Mouse (Mus musculus): ENCODE measurements around the gene Dhx40. TPM values are rescaled to one million over a fixed set of nuclear protein-coding genes. Genes with fewer than 3 reads are reported as not detected.

Dhx40 gene
- polyA plus RNA-seq, 1 experiment, result 5.2 TPM

DNA sequence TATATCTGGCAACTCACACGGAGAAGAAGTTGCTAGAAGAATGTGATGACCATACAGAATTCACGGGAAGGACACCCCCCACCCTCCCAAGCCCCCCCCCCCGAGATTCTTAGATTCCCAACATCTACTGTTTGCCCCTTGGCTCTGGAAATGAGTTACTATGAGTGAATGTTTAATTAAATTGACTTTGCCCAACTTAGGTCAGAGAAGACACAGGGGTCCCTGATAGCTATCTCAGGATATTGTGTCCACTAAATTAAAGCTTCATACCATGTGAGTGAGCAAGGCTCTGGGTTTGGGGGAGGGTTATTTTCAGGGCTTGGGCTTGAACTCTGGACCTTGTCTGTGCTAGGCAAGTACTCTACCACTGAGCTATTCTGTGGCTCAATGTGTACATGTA lies 25.6 kb upstream of the Dhx40 start:
- TF ChIP-seq GATA1 (IDR thresholded peaks at IDR 0.05; ENCODE audit: low read length), result no peak

DNA sequence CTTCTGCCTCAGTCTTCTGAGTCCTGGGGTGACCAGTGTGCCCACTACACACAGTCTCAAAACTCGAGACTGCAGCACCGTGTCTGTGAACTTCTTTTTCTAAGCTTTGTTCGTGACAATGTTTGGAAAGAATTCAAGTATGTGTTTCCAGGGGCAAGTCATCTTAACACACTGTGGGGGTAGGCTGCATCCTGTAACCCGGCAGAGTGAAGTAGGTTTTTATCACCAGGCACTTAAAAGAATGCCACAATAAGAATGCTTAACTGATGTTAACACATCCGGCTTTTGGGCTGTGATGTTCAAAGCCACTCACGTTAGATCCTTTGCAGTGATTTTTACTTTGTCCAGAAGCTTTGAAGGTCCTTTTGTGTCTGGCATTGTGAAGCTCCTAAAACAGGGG lies 20.9 kb upstream of the Dhx40 start:
- no peak for TF ChIP-seq GATA1 (IDR thresholded peaks at IDR 0.05; ENCODE audit: low read length)

DNA sequence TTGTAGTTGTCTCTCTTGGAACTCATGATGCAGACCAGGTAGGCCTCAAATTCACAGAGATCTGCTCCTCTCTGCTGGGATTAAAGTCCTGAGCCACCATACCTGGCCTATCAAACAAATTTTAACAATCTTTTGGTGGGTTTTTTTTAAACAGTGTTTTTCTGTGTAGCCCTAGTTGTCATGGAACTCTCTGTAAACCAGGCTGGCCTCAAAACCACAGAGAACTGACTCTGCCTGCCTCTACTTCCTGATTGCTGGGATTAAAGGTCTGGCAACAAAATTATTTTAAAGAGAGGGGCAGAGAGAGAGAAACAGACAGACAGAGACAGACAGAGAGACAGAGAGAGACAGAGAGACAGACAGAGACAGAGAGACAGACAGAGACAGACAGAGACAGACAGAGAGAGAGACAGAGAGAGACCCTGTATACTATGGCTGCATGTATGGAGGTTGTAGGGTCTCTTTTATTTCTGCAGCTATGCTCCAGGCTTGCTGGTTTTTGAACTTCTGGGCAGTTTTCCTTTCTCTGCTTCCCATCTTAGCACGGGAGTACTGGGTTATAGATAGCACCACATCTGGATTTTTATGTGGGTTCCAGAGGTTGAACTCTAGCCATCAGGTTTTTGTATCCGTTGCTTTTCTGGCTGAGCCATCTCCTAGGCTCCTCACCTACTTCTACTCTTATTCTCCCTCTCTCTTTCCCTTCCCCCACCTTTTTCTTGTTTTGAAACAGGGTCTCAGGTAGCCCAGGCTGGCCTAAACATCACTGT lies 20.1 kb upstream of the Dhx40 start:
- no peak for TF ChIP-seq GATA1 (IDR thresholded peaks at IDR 0.05; ENCODE audit: low read length)

DNA sequence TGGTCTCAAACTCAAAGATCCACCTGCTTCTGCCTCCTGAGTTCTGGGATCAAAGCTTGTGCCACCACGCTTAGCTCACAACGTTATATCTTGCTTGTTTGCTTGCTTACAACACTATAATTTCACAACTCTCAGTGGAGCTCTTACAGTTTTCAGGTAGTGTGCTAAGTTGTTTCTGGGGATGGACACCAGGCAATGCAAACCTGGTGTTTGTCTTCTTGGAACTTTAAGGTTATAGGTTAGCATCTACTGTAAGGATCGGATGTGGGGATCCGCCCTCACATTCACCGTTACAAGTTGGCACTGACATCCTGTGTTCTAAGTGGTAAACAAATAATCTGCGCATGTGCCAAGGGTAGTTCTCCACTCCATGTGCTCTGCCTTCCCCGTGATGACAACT lies 16.9 kb upstream of the Dhx40 start:
- no peak for TF ChIP-seq GATA1 (IDR thresholded peaks at IDR 0.05; ENCODE audit: low read length)

DNA sequence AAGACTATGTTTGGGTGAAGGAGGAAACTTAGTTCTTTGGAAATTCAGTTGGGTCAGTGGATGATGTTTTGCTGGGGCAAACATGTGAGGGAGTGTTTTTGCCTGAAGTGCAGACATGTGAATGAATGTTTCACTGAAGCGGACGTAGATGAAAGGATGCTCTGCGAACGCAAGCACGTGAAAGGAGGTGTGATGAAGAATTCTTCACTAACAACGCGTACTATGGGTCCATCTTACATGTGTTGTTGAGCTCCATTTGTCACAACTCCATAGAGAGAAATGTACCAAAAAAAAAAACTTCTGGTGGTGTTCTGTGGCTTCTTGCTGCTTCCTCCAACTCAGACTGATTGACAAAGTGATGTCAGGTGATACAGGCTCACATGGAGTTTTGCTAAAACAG lies 15.0 kb upstream of the Dhx40 start:
- TF ChIP-seq GATA1 (IDR thresholded peaks at IDR 0.05; ENCODE audit: low read length), result no peak

DNA sequence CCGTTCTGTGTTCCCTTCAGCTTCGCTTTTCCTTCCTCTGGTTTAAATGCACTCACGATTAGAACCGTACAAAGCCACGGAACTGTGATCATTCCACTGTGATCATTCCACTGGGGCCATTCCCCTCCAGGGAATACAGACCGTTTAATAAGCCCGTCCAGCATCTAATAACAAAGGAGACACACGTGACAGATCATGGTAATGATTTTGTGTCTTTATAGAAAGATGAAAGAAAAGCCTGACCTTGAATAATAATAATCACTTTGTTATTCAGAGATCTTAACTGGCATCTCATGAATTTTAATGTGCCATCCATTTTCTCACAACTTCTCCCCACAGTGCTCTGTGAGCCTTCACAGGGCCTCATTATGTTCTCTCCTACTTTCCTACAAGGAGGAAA lies 12.0 kb upstream of the Dhx40 start:
- no peak for TF ChIP-seq GATA1 (IDR thresholded peaks at IDR 0.05; ENCODE audit: low read length)

DNA sequence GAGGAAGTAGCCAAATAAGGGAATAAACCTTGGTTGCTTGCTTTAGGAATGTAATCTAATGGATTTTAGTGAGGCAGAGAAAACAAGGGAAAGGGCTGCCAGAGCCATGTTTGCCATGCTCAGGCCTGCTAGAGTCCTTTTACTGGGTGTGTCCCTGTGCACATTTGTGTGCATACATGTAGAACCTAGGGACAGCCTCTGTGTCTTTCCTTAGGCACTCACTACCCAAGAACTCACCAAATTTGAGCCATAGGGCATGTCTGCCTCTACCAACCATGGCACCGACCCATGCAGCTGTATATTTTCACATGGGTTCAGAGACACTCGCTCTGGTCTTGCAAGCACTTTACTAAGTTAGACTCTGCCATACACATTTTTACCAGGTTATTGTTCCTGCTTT lies 11.4 kb upstream of the Dhx40 start:
- TF ChIP-seq GATA1 (IDR thresholded peaks at IDR 0.05; ENCODE audit: low read length), result no peak

DNA sequence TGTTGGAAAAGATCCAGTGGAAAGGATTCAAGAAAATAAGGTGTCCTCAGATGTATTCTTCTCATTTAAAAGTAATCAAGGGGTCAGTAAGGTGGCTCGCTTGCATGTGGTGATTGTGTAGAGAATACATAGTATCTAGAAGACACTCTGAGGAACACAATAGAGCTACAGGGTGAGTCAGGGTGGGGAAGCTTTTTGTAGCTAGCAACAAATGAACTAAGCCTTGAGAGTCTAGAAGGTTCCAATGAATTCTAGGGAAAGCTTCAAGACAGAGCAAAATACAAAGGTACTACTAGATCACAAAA lies 3.7 kb upstream of the Dhx40 start:
- no peak for TF ChIP-seq GATA1 (IDR thresholded peaks at IDR 0.05; ENCODE audit: low read length)

DNA sequence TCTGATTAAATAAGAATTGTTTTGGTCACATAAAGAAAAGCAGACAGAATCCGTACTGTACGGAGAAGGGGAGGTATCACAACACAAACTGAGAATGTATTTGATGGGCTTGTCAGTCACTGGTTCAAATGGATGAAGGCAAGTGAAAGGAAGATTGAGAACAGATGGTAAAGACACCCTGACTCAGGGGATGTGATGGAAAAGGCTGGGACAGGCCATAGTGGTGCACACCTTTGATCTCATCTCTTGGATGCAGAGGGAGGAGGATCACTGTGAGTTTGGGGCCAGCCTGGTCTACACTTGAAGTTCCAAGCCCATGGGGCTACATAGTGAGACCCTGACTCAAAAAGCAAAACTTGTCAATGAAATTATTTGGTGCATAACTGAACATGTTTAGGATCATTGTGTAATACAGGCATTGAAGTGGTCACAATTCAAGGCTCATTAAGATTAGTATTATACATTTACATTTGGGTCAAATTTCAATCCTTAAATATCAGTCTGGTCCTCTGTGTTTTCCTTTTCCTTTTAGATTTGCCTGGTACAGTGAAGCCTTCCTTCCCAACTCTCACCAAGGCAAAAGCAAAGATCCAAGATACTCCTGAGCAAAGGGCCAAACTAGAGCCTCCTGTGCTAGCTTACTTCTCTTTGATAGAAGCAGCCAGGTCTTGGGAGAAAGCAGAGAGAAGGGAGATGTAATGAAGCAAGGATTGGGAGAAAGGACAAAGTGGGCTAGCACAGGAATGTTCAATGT lies 3.2 kb upstream of the Dhx40 start:
- TF ChIP-seq GATA1 (IDR thresholded peaks at IDR 0.05; ENCODE audit: low read length), result no peak

DNA sequence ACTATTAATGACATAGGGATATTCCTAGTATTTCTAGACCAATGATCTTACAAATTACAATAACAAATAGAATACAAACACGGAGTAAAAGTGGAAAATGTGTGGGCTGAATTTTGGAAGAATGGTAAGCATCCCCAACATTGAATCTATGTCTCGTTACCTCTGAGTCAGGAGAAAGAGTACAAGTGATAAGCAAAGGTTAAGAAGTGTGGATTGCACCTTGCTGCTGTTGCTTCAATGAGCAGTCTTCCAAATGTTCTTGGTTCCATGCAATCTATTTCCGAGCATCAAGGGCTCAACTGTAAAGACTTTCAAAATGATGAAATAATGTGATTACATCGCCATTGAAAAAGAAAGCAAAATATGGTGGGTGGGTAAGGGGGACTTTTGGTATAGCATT lies 2.3 kb upstream of the Dhx40 start:
- no peak for TF ChIP-seq GATA1 (IDR thresholded peaks at IDR 0.05; ENCODE audit: low read length)

DNA sequence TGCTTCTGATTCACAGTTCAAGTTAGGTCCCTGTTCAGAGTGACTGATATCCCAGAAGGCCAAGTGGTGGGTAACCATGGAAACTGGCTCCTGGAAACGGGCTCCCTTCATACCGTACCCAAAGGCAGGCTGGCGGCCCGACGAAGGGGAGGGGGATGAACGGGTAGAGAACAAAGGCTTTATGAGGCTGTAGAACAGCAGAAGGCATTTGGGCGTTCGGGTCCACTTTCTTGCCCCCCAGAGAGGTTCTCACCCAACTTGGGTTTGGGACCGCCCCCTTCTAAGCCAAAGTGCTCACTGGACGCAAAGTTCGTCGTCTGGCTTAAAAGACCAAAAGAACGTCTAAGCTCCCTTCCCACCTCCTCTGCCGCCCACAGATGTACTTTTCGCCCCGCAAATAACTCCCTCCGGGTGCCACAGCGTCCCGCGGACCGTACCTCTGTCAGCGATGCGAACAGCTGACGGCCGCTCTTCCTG lies 507 bp downstream of the Dhx40 start:
- no peak for TF ChIP-seq GATA1 (IDR thresholded peaks at IDR 0.05; ENCODE audit: low read length)

DNA sequence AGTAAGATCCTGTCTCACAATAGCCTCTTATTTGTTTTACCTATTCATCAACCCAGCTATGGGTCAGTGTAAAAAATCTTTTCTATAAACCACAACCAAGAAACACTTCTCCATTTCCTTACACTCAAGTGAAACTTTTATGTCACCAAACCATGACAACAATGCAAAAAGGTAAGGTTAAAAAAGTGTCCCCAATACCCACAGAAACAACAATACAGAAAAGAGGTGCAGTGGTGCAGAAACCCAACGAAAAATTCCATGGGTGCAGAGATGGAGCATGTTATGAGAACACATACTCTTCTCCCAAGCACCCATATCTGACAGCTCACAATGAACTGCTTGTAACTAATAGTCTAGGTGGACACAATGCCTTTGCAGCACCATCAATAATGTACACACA lies 13.4 kb downstream of the Dhx40 start:
- no peak for TF ChIP-seq GATA1 (IDR thresholded peaks at IDR 0.05; ENCODE audit: low read length)

DNA sequence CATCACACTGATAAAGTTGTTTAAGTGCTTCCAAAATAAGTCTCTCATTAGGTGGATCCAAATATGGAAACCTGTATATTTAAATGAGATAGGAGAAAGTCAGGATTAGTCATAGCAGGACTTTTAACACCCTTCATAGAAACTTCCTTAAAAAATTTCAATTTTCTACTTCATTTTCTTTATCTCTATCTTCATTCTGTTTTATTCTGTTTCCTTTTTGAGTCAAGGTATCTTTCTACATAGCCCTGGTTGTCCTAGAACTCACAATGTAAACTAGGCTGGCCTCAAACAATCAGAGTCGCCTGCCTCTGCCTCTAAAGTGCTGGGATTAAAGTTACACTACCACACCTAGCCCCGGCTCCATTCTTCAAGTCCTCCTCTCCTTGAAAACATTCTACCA lies 21.8 kb downstream of the Dhx40 start:
- TF ChIP-seq GATA1 (IDR thresholded peaks at IDR 0.05; ENCODE audit: low read length), result no peak

DNA sequence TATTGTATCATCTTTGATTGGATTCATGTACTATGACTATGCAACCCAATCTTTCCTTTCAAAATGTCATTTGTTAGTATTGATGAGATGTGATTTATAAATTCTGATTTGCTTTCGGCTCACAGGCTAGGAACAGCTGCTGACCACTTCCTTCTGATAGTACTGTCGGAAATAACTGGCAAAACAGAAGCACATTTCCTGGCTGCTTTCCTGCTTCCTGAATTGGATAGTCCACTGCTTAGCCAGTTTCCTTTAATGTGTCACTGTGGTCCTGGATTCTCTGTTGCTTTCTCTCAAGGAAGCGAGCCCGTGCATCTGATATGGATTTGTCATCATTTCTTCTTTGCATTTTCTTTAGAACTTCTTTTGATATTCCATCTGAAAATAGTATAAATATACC lies 37.7 kb downstream of the Dhx40 start:
- TF ChIP-seq GATA1 (IDR thresholded peaks at IDR 0.05; ENCODE audit: low read length), result no peak

DNA sequence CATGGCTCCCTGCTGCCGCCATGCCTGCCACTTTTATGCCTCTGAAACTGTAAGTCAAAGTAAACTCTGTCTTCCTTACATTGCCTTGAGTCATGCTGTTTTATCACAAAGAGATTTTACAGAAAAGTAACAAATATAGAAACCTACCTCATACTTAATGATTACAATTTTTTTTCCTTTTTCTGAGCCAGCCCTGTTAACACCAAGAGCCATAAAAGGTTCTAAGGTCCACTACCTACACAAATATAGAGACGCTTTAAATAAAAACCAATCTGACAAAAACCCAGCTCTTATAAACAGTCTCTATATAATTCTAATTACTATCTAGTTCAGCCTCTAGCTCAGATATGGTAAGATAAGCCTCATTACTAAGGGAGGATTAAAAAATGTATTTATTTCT lies 43.0 kb downstream of the Dhx40 start:
- no peak for TF ChIP-seq GATA1 (IDR thresholded peaks at IDR 0.05; ENCODE audit: low read length)

DNA sequence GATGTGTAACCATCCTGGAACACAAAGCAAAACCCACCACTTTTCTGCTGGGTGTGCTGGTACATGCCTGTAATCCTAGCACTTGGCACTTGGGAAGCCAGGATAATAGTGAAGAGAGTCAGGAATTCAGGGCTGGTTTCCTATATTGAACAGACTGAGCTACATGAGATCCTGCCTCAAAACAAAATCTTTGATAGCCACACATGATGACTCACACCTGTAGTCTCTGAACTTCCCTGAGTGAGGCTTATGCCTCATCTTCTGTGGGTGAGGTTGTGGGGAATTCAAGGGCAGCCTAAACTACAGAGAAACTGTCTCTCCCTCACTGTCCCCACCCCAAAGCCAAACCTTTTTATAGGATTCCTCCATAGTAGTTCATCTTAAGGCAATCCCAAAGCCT lies 47.2 kb downstream of the Dhx40 start:
- TF ChIP-seq GATA1 (IDR thresholded peaks at IDR 0.05; ENCODE audit: low read length), result no peak

DNA sequence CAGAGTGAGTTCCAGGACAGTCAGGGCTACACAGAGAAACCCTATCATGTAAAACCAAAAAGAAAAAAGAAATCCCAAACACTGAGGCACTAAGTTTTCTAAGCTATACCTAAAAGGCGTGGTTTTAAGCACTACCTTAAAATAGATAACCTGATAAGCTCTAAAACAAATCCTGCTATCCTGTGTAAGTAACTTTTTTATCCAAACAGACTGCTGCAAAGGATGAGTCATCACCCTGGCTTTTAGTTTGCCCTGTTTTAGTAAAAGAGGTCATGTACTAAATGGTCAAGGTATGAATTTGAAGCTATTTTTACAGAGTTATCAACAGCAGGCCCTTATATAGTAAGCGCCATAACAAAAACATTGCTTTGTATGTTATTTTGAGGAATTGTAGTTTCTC lies 47.7 kb downstream of the Dhx40 start:
- TF ChIP-seq GATA1 (IDR thresholded peaks at IDR 0.05; ENCODE audit: low read length), result no peak

Measured in G1E-ER4 (cell line).